Mouse (Mus musculus): ENCODE measurements around the gene C9. TPM values are rescaled to one million over a fixed set of nuclear protein-coding genes. Genes with fewer than 3 reads are reported as not detected.
A peak's percentile ranks its signal among the peaks of the same experiment; 100 is the strongest.

C9 gene
- total and polyA plus RNA-seq, 3 experiments = not detected

DNA sequence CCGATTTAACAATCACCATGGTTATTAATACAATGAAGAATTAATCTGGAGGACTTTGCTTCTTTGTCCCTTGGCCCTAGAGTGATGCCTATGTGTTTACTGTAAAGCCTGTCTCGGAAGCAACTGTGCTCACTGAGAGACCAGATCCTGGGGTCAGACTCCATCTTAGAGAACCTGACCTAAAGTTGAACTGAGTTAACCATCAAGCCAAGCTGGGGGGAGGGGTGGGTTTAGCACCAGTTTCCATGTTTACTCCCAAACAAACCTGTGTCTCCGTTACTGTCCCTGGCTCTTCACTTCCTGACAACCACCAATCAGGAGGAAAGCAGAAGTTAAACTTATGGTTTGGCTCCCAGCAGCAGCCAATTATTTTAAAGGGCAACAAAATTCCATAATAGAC, 38.4 kb downstream of the C9 start:
- H3K4me1 ChIP-seq (ENCODE audit: insufficient read depth, low read depth, low read length) = peaks cover 6% of the 10 kb centered on the region; the same call in 1 of the 2 replicates
- TF ChIP-seq GATA2 (IDR thresholded peaks at IDR 0.05; ENCODE audit: borderline replicate concordance, low read depth, low read length) (no peak), CTCF (IDR thresholded peaks at IDR 0.05; ENCODE audit: low read depth, low read length) (no peak), GATA1 (IDR thresholded peaks at IDR 0.05; ENCODE audit: borderline replicate concordance, low read length) (no peak), TAL1 (conservative IDR thresholded peaks at IDR 0.05; ENCODE audit: low read depth, low read length) (no peak), POLR2AphosphoS5 (IDR thresholded peaks at IDR 0.05; ENCODE audit: insufficient replicate concordance, low read depth, low read length) (no peak)
- H3K27me3 ChIP-seq (ENCODE audit: insufficient read depth, low read length) = peaks cover 12% of the 10 kb centered on the region
- no peak overlapping the region for H3K4me3 ChIP-seq (ENCODE audit: low read depth, low read length)
- no peak for DNase-seq (ENCODE audit: low spot score)
- H3K36me3 ChIP-seq (replicated peaks) = no peaks in the 10 kb centered on the region
- H3K9me3 ChIP-seq (replicated peaks) = 0 out of 2 replicates have a peak, but pooled peaks cover 4% of the 10 kb centered on the region
- ATAC-seq (ENCODE audit: extremely low read depth, insufficient number of reproducible peaks, low FRiP score, poor library complexity, severe bottlenecking) = no peak

DNA sequence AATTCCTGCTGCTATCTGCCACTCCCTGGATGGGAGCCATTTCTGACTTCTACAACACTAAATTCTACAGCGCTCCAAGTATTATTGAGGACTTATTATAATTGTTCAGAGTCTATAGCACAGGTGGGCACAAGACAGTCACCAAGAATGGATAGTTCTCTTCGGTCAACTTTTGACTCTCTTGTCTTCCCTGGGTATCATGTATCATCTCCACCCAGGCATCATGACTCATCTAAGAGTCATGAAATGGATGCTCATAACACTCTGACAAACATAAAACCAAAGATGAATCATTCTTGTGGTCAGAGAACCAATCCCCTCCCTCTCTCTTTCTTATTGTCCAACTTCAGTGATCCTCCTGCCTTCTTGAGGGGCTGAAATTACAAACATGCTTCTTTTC, 47.3 kb downstream of the C9 start:
- H3K4me3 ChIP-seq (ENCODE audit: low read depth, low read length) = no peak overlapping the region
- ATAC-seq (ENCODE audit: extremely low read depth, insufficient number of reproducible peaks, low FRiP score, poor library complexity, severe bottlenecking) (peak; percentile 15; the same call in 1 of the 2 replicates), DNase-seq (ENCODE audit: low spot score) (no peak)
- H3K36me3 ChIP-seq (replicated peaks) = no peaks in the 10 kb centered on the region
- H3K4me1 ChIP-seq (ENCODE audit: insufficient read depth, low read depth, low read length) = no peaks in the 10 kb centered on the region
- H3K27me3 ChIP-seq (ENCODE audit: insufficient read depth, low read length) = 0 out of 2 replicates have a peak, but pooled peaks cover 3% of the 10 kb centered on the region
- TF ChIP-seq POLR2AphosphoS5 (IDR thresholded peaks at IDR 0.05; ENCODE audit: insufficient replicate concordance, low read depth, low read length) (no peak), TAL1 (conservative IDR thresholded peaks at IDR 0.05; ENCODE audit: low read depth, low read length) (no peak), GATA1 (IDR thresholded peaks at IDR 0.05; ENCODE audit: borderline replicate concordance, low read length) (no peak)
- no peaks in the 10 kb centered on the region for H3K9me3 ChIP-seq (replicated peaks)

DNA sequence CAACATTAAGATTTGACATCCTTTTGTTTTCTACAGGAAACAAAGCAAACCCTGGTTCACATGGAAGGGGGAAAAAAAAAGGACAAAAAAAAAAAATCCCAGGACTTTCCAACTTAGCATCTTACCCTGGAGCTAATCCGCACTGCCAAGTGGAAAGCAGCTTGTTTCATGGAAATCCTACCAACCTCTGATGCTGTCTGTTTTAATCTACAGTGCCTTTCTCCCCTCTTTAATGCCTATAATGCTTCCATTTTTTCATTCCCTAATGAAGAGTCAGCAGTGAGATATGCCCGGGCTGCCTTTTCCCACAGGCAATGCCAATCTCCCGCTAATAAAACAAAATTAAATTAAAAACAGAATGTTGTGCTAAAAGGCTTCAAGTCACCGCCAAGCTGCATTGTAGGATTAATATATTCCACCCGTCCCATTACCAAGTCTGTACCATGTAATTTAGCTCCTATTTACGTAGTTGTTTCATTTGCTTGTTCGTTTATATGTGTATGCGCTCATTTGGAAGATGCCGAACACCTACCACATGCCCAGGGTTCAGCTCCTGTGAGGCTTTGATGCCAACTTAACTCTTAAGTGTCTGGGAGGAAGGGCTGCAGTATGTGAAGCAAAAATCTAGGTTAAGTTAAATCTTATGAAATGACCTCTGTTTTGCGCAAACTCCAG, 53.4 kb downstream of the C9 start:
- Histone ChIP-seq H3K4me3 (ENCODE audit: low read depth, low read length) (no peak overlapping the region), H3K36me3 (replicated peaks) (no peaks in the 10 kb centered on the region), H3K27me3 (ENCODE audit: insufficient read depth, low read length) (0 out of 2 replicates have a peak, but pooled peaks cover 5% of the 10 kb centered on the region), H3K9me3 (replicated peaks) (no peaks in the 10 kb centered on the region), H3K4me1 (ENCODE audit: insufficient read depth, low read depth, low read length) (peaks cover 9% of the 10 kb centered on the region)
- TF ChIP-seq TAL1 (conservative IDR thresholded peaks at IDR 0.05; ENCODE audit: low read depth, low read length) = no peak
- TF ChIP-seq POLR2AphosphoS5 (IDR thresholded peaks at IDR 0.05; ENCODE audit: insufficient replicate concordance, low read depth, low read length) = no peak
- no peak for ATAC-seq (ENCODE audit: extremely low read depth, insufficient number of reproducible peaks, low FRiP score, poor library complexity, severe bottlenecking)
- DNase-seq (ENCODE audit: low spot score) = no peak

DNA sequence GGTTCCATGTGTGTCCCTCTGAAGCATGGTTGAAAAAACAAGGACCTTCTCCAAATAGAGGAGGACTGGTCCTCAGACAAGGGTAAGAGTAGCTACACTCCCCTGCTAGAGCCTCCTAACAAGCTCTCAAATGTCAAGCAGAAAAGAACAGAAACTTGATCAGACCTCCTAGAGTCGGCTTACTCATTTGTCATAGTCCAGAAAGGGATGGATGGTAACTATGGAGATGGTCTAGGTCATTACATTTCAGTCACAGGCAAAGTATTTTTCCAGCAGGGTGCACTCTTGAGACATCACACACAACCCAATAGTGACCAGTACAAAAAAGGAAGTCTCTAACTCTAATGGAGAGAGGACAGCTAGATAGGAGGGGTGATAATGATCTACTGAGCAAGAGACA, 55.7 kb downstream of the C9 start:
- ATAC-seq (ENCODE audit: extremely low read depth, insufficient number of reproducible peaks, low FRiP score, poor library complexity, severe bottlenecking) (peak; percentile 83), DNase-seq (ENCODE audit: low spot score) (no peak)
- H3K4me1 ChIP-seq (ENCODE audit: insufficient read depth, low read depth, low read length) = peaks cover 9% of the 10 kb centered on the region
- H3K9me3 ChIP-seq (replicated peaks) = no peaks in the 10 kb centered on the region
- no peak overlapping the region for H3K4me3 ChIP-seq (ENCODE audit: low read depth, low read length)
- no peaks in the 10 kb centered on the region for H3K36me3 ChIP-seq (replicated peaks)
- TF ChIP-seq TAL1 (conservative IDR thresholded peaks at IDR 0.05; ENCODE audit: low read depth, low read length) (no peak), GATA2 (IDR thresholded peaks at IDR 0.05; ENCODE audit: borderline replicate concordance, low read depth, low read length) (no peak), CTCF (IDR thresholded peaks at IDR 0.05; ENCODE audit: low read depth, low read length) (peak; percentile 30; the same call in 1 of the 2 replicates)
- H3K27me3 ChIP-seq (ENCODE audit: insufficient read depth, low read length) = 0 out of 2 replicates have a peak, but pooled peaks cover 5% of the 10 kb centered on the region

DNA sequence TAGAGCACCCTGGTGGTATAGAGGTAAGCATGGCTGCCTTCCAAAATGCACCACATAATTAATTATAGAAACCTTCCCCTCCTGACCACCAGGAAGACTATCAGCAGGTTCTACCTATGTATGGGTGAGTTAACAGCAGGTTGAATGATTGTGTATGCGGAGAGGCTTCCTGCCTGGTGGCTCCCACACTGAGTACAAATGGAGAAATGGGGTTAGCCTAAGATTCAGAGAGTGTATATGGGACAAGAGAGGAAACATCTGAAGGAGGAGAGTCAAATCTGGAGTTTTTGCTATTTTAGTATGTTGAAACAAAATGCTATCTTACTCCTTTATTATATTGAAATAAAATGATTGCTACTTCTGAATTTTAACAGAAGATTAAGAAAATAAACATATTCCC, 72.4 kb downstream of the C9 start:
- Histone ChIP-seq H3K4me1 (ENCODE audit: insufficient read depth, low read depth, low read length) (peaks cover 36% of the 10 kb centered on the region), H3K4me3 (ENCODE audit: low read depth, low read length) (no peak overlapping the region), H3K9me3 (replicated peaks) (no peaks in the 10 kb centered on the region), H3K36me3 (replicated peaks) (no peaks in the 10 kb centered on the region), H3K27me3 (ENCODE audit: insufficient read depth, low read length) (no peaks in the 10 kb centered on the region)
- TF ChIP-seq GATA1 (IDR thresholded peaks at IDR 0.05; ENCODE audit: borderline replicate concordance, low read length) (no peak), TAL1 (conservative IDR thresholded peaks at IDR 0.05; ENCODE audit: low read depth, low read length) (no peak), CTCF (IDR thresholded peaks at IDR 0.05; ENCODE audit: low read depth, low read length) (no peak), POLR2AphosphoS5 (IDR thresholded peaks at IDR 0.05; ENCODE audit: insufficient replicate concordance, low read depth, low read length) (no peak), GATA2 (IDR thresholded peaks at IDR 0.05; ENCODE audit: borderline replicate concordance, low read depth, low read length) (no peak)
- no peak for ATAC-seq (ENCODE audit: extremely low read depth, insufficient number of reproducible peaks, low FRiP score, poor library complexity, severe bottlenecking)
- no peak for DNase-seq (ENCODE audit: low spot score)

DNA sequence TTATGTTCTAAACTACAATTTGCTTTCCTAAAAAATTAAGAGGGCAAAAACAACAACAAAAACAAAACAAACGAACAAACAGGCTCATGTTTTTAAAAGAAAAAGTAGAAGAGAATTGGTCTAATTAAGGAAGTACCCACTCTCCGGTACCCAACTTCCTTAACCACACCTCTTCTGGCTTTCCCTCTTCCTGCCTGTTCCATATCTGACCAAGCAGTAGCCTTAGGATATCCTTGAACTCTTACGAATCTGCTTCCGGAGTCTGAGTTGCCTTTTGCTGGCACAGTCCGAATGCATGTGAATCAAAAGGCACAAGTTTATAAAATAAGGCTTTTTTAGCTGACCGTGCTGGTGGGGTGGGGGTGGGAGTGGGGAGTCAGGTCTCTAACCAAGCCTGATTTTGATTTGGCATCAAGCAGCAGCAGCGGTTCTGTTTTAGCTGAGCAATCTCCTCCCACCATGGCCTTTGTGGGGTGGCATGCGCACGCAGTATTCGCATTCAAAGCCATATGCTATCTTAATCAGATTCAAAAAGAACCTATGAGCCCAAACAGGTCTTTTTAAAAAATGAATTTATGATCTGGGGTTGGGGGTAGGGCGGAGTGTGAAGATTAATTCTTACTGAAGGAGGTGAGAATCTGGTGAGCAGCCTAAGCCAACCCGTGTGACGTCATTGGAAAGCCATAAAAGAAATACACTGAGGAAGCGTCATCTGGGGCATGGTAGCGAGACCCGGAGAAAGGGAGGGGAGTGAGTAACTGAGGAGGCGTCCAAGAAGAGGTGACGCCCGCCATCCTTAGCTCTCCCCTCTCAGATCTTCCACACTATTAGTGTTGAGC, 74.5 kb downstream of the C9 start:
- Histone ChIP-seq H3K27me3 (ENCODE audit: insufficient read depth, low read length) (no peaks in the 10 kb centered on the region), H3K4me3 (ENCODE audit: low read depth, low read length) (peak overlapping the region; percentile 61; the same call in 1 of the 2 replicates), H3K36me3 (replicated peaks) (no peaks in the 10 kb centered on the region), H3K4me1 (ENCODE audit: insufficient read depth, low read depth, low read length) (peaks cover 51% of the 10 kb centered on the region), H3K9me3 (replicated peaks) (no peaks in the 10 kb centered on the region)
- no peak for TF ChIP-seq GATA1 (IDR thresholded peaks at IDR 0.05; ENCODE audit: borderline replicate concordance, low read length)
- TF ChIP-seq POLR2AphosphoS5 (IDR thresholded peaks at IDR 0.05; ENCODE audit: insufficient replicate concordance, low read depth, low read length) = no peak
- TF ChIP-seq CTCF (IDR thresholded peaks at IDR 0.05; ENCODE audit: low read depth, low read length) = no peak
- DNase-seq (ENCODE audit: low spot score) = no peak
- ATAC-seq (ENCODE audit: extremely low read depth, insufficient number of reproducible peaks, low FRiP score, poor library complexity, severe bottlenecking) = peak; percentile 26
